Mouse (Mus musculus) ES-E14 (cell line): ENCODE results near the gene Rpusd3. TPM values are rescaled to one million over a fixed set of nuclear protein-coding genes. Genes with fewer than 3 reads are reported as not detected.

Experiments
- DNase-seq: peaks from one replicate; pipeline ENCODE4 v3.0.0-alpha.2; 2013; ENCODE audit warnings: low read depth, low spot score
- H3K27ac ChIP-seq: 2 replicates; pipeline ENCODE4 v1.5.1; 2012; ENCODE audit warnings: low read depth, mild to moderate bottlenecking, low read length, moderate library complexity, mixed read lengths; ENCODE audit not compliant: poor library complexity, insufficient read depth, severe bottlenecking
- H3K36me3 ChIP-seq: 2 replicates; pipeline ENCODE4 v1.6.1; 2012; ENCODE audit warnings: mild to moderate bottlenecking, low read length, moderate library complexity, mixed read lengths; ENCODE audit not compliant: control insufficient read depth, poor library complexity, insufficient read depth, severe bottlenecking
- H3K4me1 ChIP-seq, 2 experiments: fragments of 150-350 bp in 1 of 2; sonication (generic) in 1 of 2; 2 replicates each; pipeline ENCODE4 v1.6.1; 2012; ENCODE audit warnings: low read length in 2 of 2, mild to moderate bottlenecking in 1 of 2, mixed read lengths in 1 of 2; ENCODE audit not compliant: control insufficient read depth in 2 of 2, insufficient read depth in 2 of 2, poor library complexity in 1 of 2
- H3K4me3 ChIP-seq, 2 experiments: fragments of 150-350 bp in 1 of 2; sonication (generic) in 1 of 2; 2 replicates each; pipeline ENCODE4 v1.5.1; 2012; ENCODE audit warnings: low read length in 2 of 2, low read depth in 1 of 2, mild to moderate bottlenecking in 1 of 2, mixed read lengths in 1 of 2; ENCODE audit not compliant: insufficient read depth in 1 of 2, poor library complexity in 1 of 2, severe bottlenecking in 1 of 2
- H3K9ac ChIP-seq: 2 replicates; pipeline ENCODE4 v1.6.1; 2012; ENCODE audit warnings: low read depth, mild to moderate bottlenecking, low read length, mixed read lengths; ENCODE audit not compliant: poor library complexity, insufficient read depth, severe bottlenecking
- H3K9me3 ChIP-seq: fragments of 150-350 bp; sonication (generic); 2 replicates; pipeline ENCODE4 v1.6.1; 2012; ENCODE audit warnings: low read depth, mild to moderate bottlenecking, low read length; ENCODE audit not compliant: control insufficient read depth, insufficient read depth
- CHD2 ChIP-seq: IDR thresholded peaks from 2 replicates; pipeline ENCODE4 v1.6.1; 2014; ENCODE audit warnings: mild to moderate bottlenecking, low read depth, low read length, inconsistent platforms
- HCFC1 ChIP-seq: IDR thresholded peaks from 2 replicates; pipeline ENCODE4 v1.6.1; 2012; ENCODE audit warnings: low read length, inconsistent platforms, borderline replicate concordance; ENCODE audit not compliant: insufficient read depth
- MAFK ChIP-seq: IDR thresholded peaks from 2 replicates; pipeline ENCODE4 v1.6.1; 2014; ENCODE audit warnings: mild to moderate bottlenecking, low read depth, low read length, inconsistent platforms; ENCODE audit not compliant: insufficient read depth
- ZC3H11A ChIP-seq: IDR thresholded peaks from 2 replicates; pipeline ENCODE4 v1.6.1; 2012; ENCODE audit warnings: low read depth, mild to moderate bottlenecking, inconsistent platforms, low read length, borderline replicate concordance
- ZNF384 ChIP-seq: IDR thresholded peaks from 2 replicates; pipeline ENCODE4 v1.6.1; 2012; ENCODE audit warnings: low read depth, low read length, inconsistent platforms
- in situ Hi-C, 2 experiments: fragments of 600-800 bp; cut with MboI; formaldehyde crosslinking; loops; one replicate each; pipeline ENCODE4 v1.15.1; 2025; ENCODE audit warnings: low sequenced_read_pairs in 2 of 2, inconsistent platforms in 1 of 2; ENCODE audit not compliant: unreplicated experiment in 2 of 2
- total RNA-seq: library from RNA; depleted of rRNA; stranded (reverse); fragments of 300-350 nt; gene quantifications from 2 replicates; pipeline ENCODE4 v1.2.3, GENCODE M21; 2012; rRNA removed

Rpusd3 gene
- 34.5 and 42.3 TPM in 2 replicates for total RNA-seq

DNA sequence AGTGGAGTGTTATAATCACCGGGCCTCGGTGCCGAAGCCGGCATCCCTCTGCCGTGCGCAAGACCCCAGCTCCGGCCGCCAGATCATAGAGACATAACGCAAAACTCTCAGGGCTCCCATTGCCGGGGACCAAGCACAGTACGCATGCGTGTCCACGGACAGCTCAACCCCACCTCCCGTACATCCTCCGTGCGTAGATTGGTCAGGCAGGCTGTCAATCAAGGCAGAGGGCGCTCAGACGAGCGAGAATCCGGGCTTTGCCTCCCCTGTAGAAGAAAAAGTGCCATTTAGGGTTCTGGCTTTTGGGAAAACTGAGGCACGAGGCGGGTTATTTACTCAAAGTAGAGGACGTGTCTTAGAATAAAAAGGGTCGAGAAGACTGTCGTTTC is at the start of gene Rpusd3:
Gene Rpusd3, minus strand, starts transcription at position 142 of the 389 bp plus-strand sequence.
- DNase-seq, result peak; percentile 99
- H3K36me3 ChIP-seq, result peaks cover 16% of the 10 kb centered on the region
- peak within 1 kb of the TSS; percentile 81 to 82 for H3K4me3 ChIP-seq
- H3K9me3 ChIP-seq, result no peaks in the 10 kb centered on the region
- TF ChIP-seq ZC3H11A (no peak), CHD2 (peak; percentile 84)
- H3K27ac ChIP-seq, result no peak within 1 kb of the TSS
- peak within 1 kb of the TSS; percentile 84 for H3K9ac ChIP-seq
- in situ Hi-C loops, result no loop called here
- H3K4me1 ChIP-seq, result peaks cover 0 to 2% of the 10 kb centered on the region in 2 experiments; a peak in 1 of 4 replicates

DNA sequence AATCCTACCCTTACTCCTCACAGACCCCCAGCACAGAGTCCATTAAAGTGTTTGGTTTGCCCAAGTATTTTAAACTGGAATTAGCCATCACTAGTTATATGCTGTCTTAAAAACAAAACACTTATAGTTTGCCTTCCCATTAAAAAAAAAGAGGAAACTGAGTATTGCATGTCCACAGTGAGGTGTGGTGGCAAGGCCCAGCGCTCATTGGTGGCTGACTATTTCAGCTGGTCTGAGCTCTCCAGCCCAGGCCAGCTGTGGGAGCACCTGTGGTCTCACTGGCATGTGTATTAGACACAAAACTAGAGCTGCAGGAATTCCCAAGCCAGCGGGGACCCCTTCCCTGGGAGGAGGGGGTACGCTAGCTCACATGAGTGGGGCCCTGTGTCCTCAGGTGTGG is 49.4 kb upstream of the Rpusd3 start:
- in situ Hi-C loops, result no loop called here
- Histone ChIP-seq H3K9ac (no peak overlapping the region), H3K9me3 (no peaks in the 10 kb centered on the region), H3K36me3 (no peaks in the 10 kb centered on the region), H3K4me3 (0 out of 4 replicates have a peak overlapping the region, but pooled peaks of 1 of the 2 experiments have one; percentile 68), H3K27ac (no peak overlapping the region), H3K4me1 (peaks cover 6 to 19% of the 10 kb centered on the region in 2 experiments)
- TF ChIP-seq HCFC1 (no peak), ZNF384 (no peak), MAFK (no peak), ZC3H11A (no peak), CHD2 (no peak)
- DNase-seq, result no peak

DNA sequence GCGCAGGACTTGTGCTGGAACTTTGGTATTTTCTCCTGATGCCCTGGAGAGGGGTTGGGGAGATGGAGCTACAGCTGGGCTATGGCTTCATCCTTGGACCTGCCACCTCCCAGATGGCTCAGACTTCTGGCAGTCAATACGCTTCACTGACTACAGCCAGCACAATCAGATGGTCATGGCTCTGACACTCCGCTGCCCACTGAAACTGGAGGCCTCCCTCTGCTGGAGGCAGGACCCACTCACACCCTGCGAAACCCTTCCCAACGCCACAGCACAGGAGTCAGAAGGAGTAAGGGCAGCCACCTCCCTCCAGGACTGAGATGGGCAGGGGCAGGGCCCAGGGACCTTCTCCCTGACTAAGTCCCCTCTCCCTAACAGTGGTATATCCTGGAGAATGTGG is 46.5 kb upstream of the Rpusd3 start:
- H3K36me3 ChIP-seq, result no peaks in the 10 kb centered on the region
- no peak overlapping the region for H3K27ac ChIP-seq
- H3K4me3 ChIP-seq, result no peak overlapping the region
- no peaks in the 10 kb centered on the region for H3K9me3 ChIP-seq
- DNase-seq, result no peak
- TF ChIP-seq ZC3H11A (no peak), CHD2 (no peak), HCFC1 (no peak), MAFK (no peak), ZNF384 (no peak)
- in situ Hi-C loops, result no loop called here
- H3K4me1 ChIP-seq, result peaks cover 4 to 6% of the 10 kb centered on the region in 2 experiments
- H3K9ac ChIP-seq, result no peak overlapping the region

DNA sequence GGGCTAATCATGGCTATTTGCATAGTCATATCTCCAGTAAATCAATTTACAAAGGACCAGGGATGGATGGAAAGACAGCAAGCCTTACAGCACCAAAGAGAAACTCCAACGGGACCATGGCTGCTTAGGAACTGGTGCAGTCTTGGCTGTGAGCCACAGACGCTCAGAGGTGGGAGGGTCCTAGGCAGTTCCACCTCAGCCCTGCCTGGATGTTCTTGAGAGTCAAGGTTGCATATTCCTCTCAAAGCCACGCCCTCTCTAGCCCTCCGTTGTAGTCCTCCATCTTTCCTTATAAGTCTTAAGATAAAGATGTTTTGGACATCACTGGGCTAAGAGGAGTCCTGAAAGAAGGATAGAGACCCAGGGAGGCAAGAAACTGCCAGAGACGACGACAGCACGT is 44.9 kb upstream of the Rpusd3 start:
- TF ChIP-seq CHD2, result no peak
- TF ChIP-seq MAFK, result no peak
- in situ Hi-C loops, result no loop called here
- Histone ChIP-seq H3K36me3 (no peaks in the 10 kb centered on the region), H3K9me3 (no peaks in the 10 kb centered on the region), H3K9ac (no peak overlapping the region), H3K27ac (no peak overlapping the region), H3K4me3 (no peak overlapping the region), H3K4me1 (no peaks in the 10 kb centered on the region; a peak in 1 of 4 replicates)
- no peak for DNase-seq

DNA sequence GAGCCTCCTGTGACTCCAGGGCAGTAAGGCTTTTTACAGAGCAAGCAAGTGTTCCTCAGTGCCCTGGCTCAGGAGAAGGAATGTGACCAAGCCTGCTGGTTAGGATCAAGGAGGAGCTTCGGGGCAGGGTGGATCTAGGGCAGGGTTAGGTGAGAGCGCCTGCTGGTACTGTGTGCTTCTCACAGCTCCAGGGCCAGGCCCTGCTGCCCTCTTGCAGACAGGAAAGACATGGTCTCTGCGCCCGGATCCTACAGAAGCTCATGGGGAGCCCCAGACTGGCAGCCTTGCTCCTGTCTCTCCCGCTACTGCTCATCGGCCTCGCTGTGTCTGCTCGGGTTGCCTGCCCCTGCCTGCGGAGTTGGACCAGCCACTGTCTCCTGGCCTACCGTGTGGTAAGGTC is 39.5 kb upstream of the Rpusd3 start:
- TF ChIP-seq MAFK, result no peak
- TF ChIP-seq ZC3H11A, result no peak
- no peak for TF ChIP-seq CHD2
- no peak for TF ChIP-seq ZNF384
- TF ChIP-seq HCFC1, result no peak
- Histone ChIP-seq H3K4me3 (peak overlapping the region in 1 of 2 experiments; percentile 30; a peak in 1 of 4 replicates), H3K4me1 (peaks cover 4% of the 10 kb centered on the region in 2 experiments; a peak in 1 of 4 replicates), H3K36me3 (no peaks in the 10 kb centered on the region), H3K9me3 (no peaks in the 10 kb centered on the region), H3K9ac (peak overlapping the region; percentile 17; the same call in 1 of the 2 replicates), H3K27ac (no peak overlapping the region)
- in situ Hi-C loops, result no loop called here
- DNase-seq, result no peak
